Mouse (Mus musculus): ENCODE results near the gene Ndufaf7. TPM values are rescaled to one million over a fixed set of nuclear protein-coding genes. Genes with fewer than 3 reads are reported as not detected.

Gene Ndufaf7
- polyA plus RNA-seq, 1 experiment from 2014 or later, result 49.5 TPM

GRCm38 (mm10) chr17:78966092-78966883, 29.4 kb downstream of the Ndufaf7 start:
- WGBS, result 95% methylated on average over 11 of the region's 11 CpGs
- H3K27me3 ChIP-seq (replicated peaks), result no peaks in the 10 kb centered on the region
- ATAC-seq (ENCODE audit: low FRiP score, low read depth), result no peak

GRCm38 (mm10) chr17:78968500-78968899, 31.6 kb downstream of the Ndufaf7 start:
- no peaks in the 10 kb centered on the region for H3K9me3 ChIP-seq
- H3K4me2 ChIP-seq (replicated peaks), result no peak overlapping the region
- H3K4me1 ChIP-seq, result no peaks in the 10 kb centered on the region
- H3K27ac ChIP-seq, result no peak overlapping the region
- WGBS, result 89% methylated on average over 3 of the region's 3 CpGs
- H3K36me3 ChIP-seq, result peaks cover 29% of the 10 kb centered on the region
- H3K9ac ChIP-seq, result no peak overlapping the region
- no peak for ATAC-seq (ENCODE audit: low FRiP score, low read depth)
- H3K4me3 ChIP-seq, result no peak overlapping the region
- H3K27me3 ChIP-seq (replicated peaks), result no peaks in the 10 kb centered on the region

More at GRCm38 (mm10) chr17:78966092-78966883, 29.4 kb downstream of the Ndufaf7 start:
- Histone ChIP-seq H3K4me2 (replicated peaks) (no peak overlapping the region), H3K4me1 (no peaks in the 10 kb centered on the region), H3K9me3 (no peaks in the 10 kb centered on the region), H3K36me3 (peaks cover 28% of the 10 kb centered on the region), H3K9ac (no peak overlapping the region), H3K4me3 (no peak overlapping the region), H3K27ac (no peak overlapping the region)

GRCm38 (mm10) chr17:78983166-78983565, 46.2 kb downstream of the Ndufaf7 start:
- 95% methylated on average over 8 of the region's 8 CpGs for WGBS
- no peak overlapping the region for H3K27ac ChIP-seq
- ATAC-seq (ENCODE audit: low FRiP score, low read depth), result no peak
- no peaks in the 10 kb centered on the region for H3K9me3 ChIP-seq
- H3K27me3 ChIP-seq (replicated peaks), result no peaks in the 10 kb centered on the region
- no peak overlapping the region for H3K4me3 ChIP-seq
- no peak overlapping the region for H3K9ac ChIP-seq
- no peak overlapping the region for H3K4me2 ChIP-seq (replicated peaks)
- peaks cover 13% of the 10 kb centered on the region for H3K36me3 ChIP-seq
- H3K4me1 ChIP-seq, result no peaks in the 10 kb centered on the region

GRCm38 (mm10) chr17:78983736-78984135, 46.8 kb downstream of the Ndufaf7 start:
- H3K9me3 ChIP-seq, result no peaks in the 10 kb centered on the region
- H3K4me3 ChIP-seq, result no peak overlapping the region
- H3K36me3 ChIP-seq, result peaks cover 13% of the 10 kb centered on the region
- H3K27me3 ChIP-seq (replicated peaks), result no peaks in the 10 kb centered on the region
- no peak for ATAC-seq (ENCODE audit: low FRiP score, low read depth)
- no peak overlapping the region for H3K4me2 ChIP-seq (replicated peaks)
- H3K4me1 ChIP-seq, result no peaks in the 10 kb centered on the region
- WGBS, result 93% methylated on average over 3 of the region's 3 CpGs
- H3K9ac ChIP-seq, result no peak overlapping the region
- H3K27ac ChIP-seq, result no peak overlapping the region

GRCm38 (mm10) chr17:78989015-78989414, 52.1 kb downstream of the Ndufaf7 start:
- H3K4me2 ChIP-seq (replicated peaks), result no peak overlapping the region
- no peak overlapping the region for H3K9ac ChIP-seq
- H3K9me3 ChIP-seq, result no peaks in the 10 kb centered on the region
- WGBS, result 87% methylated on average over 8 of the region's 8 CpGs
- H3K4me1 ChIP-seq, result no peaks in the 10 kb centered on the region
- no peak overlapping the region for H3K27ac ChIP-seq
- no peak overlapping the region for H3K4me3 ChIP-seq
- H3K27me3 ChIP-seq (replicated peaks), result no peaks in the 10 kb centered on the region
- no peaks in the 10 kb centered on the region; the same call in 1 of the 2 replicates for H3K36me3 ChIP-seq
- no peak for ATAC-seq (ENCODE audit: low FRiP score, low read depth)

- Histone ChIP-seq H3K4me2 (replicated peaks) (no peak overlapping the region), H3K27me3 (replicated peaks) (no peaks in the 10 kb centered on the region), H3K9me3 (no peaks in the 10 kb centered on the region), H3K27ac (no peak overlapping the region), H3K4me1 (peaks cover 4% of the 10 kb centered on the region; the same call in 1 of the 2 replicates), H3K4me3 (no peak overlapping the region), H3K36me3 (no peaks in the 10 kb centered on the region), H3K9ac (no peak overlapping the region)
- WGBS, result over 99% methylated on average over 2 of the region's 2 CpGs
- ATAC-seq (ENCODE audit: low FRiP score, low read depth), result no peak
These were observed 54.6 kb downstream of the Ndufaf7 start for GRCm38 (mm10) chr17:78991549-78991948.

GRCm38 (mm10) chr17:78992303-78993027, 55.5 kb downstream of the Ndufaf7 start:
- H3K4me3 ChIP-seq, result no peak overlapping the region
- H3K4me2 ChIP-seq (replicated peaks), result no peak overlapping the region
- H3K27ac ChIP-seq, result no peak overlapping the region
- peaks cover 4% of the 10 kb centered on the region; the same call in 1 of the 2 replicates for H3K4me1 ChIP-seq
- no peak overlapping the region for H3K9ac ChIP-seq
- H3K27me3 ChIP-seq (replicated peaks), result no peaks in the 10 kb centered on the region
- no peak for ATAC-seq (ENCODE audit: low FRiP score, low read depth)
- H3K36me3 ChIP-seq, result no peaks in the 10 kb centered on the region
- no peaks in the 10 kb centered on the region for H3K9me3 ChIP-seq
- WGBS, result 77% methylated on average over 9 of the region's 9 CpGs

GRCm38 (mm10) chr17:78993670-78994069, 56.7 kb downstream of the Ndufaf7 start:
- no peak overlapping the region for H3K4me2 ChIP-seq (replicated peaks)
- peaks cover 4% of the 10 kb centered on the region; the same call in 1 of the 2 replicates for H3K4me1 ChIP-seq
- no peaks in the 10 kb centered on the region for H3K27me3 ChIP-seq (replicated peaks)
- WGBS, result 35% methylated on average over 2 of the region's 2 CpGs
- no peak overlapping the region for H3K27ac ChIP-seq
- H3K9me3 ChIP-seq, result no peaks in the 10 kb centered on the region
- H3K36me3 ChIP-seq, result no peaks in the 10 kb centered on the region
- ATAC-seq (ENCODE audit: low FRiP score, low read depth), result no peak
- no peak overlapping the region for H3K9ac ChIP-seq
- H3K4me3 ChIP-seq, result no peak overlapping the region

- ATAC-seq (ENCODE audit: low FRiP score, low read depth), result no peak
- Histone ChIP-seq H3K27ac (no peak overlapping the region), H3K4me1 (peaks cover 4% of the 10 kb centered on the region; the same call in 1 of the 2 replicates), H3K9me3 (no peaks in the 10 kb centered on the region), H3K4me2 (replicated peaks) (no peak overlapping the region), H3K9ac (no peak overlapping the region), H3K27me3 (replicated peaks) (no peaks in the 10 kb centered on the region), H3K4me3 (no peak overlapping the region), H3K36me3 (no peaks in the 10 kb centered on the region)
- 88% methylated on average over 8 of the region's 8 CpGs for WGBS
These were observed 57.4 kb downstream of the Ndufaf7 start for GRCm38 (mm10) chr17:78994382-78994781.

GRCm38 (mm10) chr17:78994931-78995820, 58.2 kb downstream of the Ndufaf7 start:
- Histone ChIP-seq H3K9ac (no peak overlapping the region), H3K36me3 (no peaks in the 10 kb centered on the region), H3K27me3 (replicated peaks) (no peaks in the 10 kb centered on the region), H3K4me3 (no peak overlapping the region), H3K4me1 (peaks cover 4% of the 10 kb centered on the region; the same call in 1 of the 2 replicates), H3K27ac (no peak overlapping the region), H3K4me2 (replicated peaks) (no peak overlapping the region), H3K9me3 (no peaks in the 10 kb centered on the region)
- no peak for ATAC-seq (ENCODE audit: low FRiP score, low read depth)
- 77% methylated on average over 9 of the region's 9 CpGs for WGBS
